Mouse (Mus musculus): Measurements from ENCODE around the gene Adam21. TPM values are rescaled to one million over a fixed set of nuclear protein-coding genes. Genes with fewer than 3 reads are reported as not detected.

Adam21 gene
- 0.41 and 0.46 TPM in 2 replicates for polyA plus RNA-seq (2016; fragmentation: Nextera tagmentation; extraction: Ambion mirVana)

GRCm38 (mm10) chr12:81568374-81568773 lies at the start of gene Adam21:
TSS of gene Adam21 (minus strand) at chr12:81568474.
- Histone ChIP-seq H3K4me3 (no peak within 1 kb of the TSS), H3K9me3 (replicated peaks) (no peaks in the 10 kb centered on the region), H3K36me3 (peaks cover 35% of the 10 kb centered on the region), H3K27me3 (ENCODE audit: low read depth, poor library complexity, severe bottlenecking) (no peaks in the 10 kb centered on the region), H3K4me1 (no peaks in the 10 kb centered on the region), H3K27ac (no peak within 1 kb of the TSS)
- DNase-seq (ENCODE audit: low spot score) = no peak
- WGBS = 93% methylated on average over 1 of the region's 1 CpGs

- no peak for DNase-seq (ENCODE audit: low spot score)
- H3K27me3 ChIP-seq (ENCODE audit: low read depth, poor library complexity, severe bottlenecking) = no peaks in the 10 kb centered on the region
- no peak overlapping the region for H3K27ac ChIP-seq
- H3K4me3 ChIP-seq = no peak overlapping the region
- no peaks in the 10 kb centered on the region for H3K4me1 ChIP-seq
- no peaks in the 10 kb centered on the region for H3K36me3 ChIP-seq
- no peaks in the 10 kb centered on the region for H3K9me3 ChIP-seq (replicated peaks)
- WGBS = 75% methylated on average over 7 of the region's 7 CpGs
Measured at GRCm38 (mm10) chr12:81616980-81617379, 48.7 kb upstream of the Adam21 start.

GRCm38 (mm10) chr12:81615807-81616206 lies 47.5 kb upstream of the Adam21 start:
- WGBS = 88% methylated on average over 6 of the region's 6 CpGs
- DNase-seq (ENCODE audit: low spot score) = no peak
- no peaks in the 10 kb centered on the region for H3K4me1 ChIP-seq
- no peaks in the 10 kb centered on the region for H3K27me3 ChIP-seq (ENCODE audit: low read depth, poor library complexity, severe bottlenecking)
- no peak overlapping the region for H3K27ac ChIP-seq
- H3K36me3 ChIP-seq = no peaks in the 10 kb centered on the region
- H3K9me3 ChIP-seq (replicated peaks) = no peaks in the 10 kb centered on the region
- no peak overlapping the region for H3K4me3 ChIP-seq

- Histone ChIP-seq H3K4me1 (no peaks in the 10 kb centered on the region), H3K27ac (no peak overlapping the region), H3K27me3 (ENCODE audit: low read depth, poor library complexity, severe bottlenecking) (no peaks in the 10 kb centered on the region), H3K36me3 (no peaks in the 10 kb centered on the region), H3K4me3 (no peak overlapping the region), H3K9me3 (replicated peaks) (no peaks in the 10 kb centered on the region)
- DNase-seq (ENCODE audit: low spot score) = no peak
Measured at GRCm38 (mm10) chr12:81609445-81609844, 41.2 kb upstream of the Adam21 start.

- no peaks in the 10 kb centered on the region for H3K4me1 ChIP-seq
- no peaks in the 10 kb centered on the region for H3K9me3 ChIP-seq (replicated peaks)
- no peak for DNase-seq (ENCODE audit: low spot score)
- no peaks in the 10 kb centered on the region for H3K36me3 ChIP-seq
- no peak overlapping the region for H3K27ac ChIP-seq
- no peaks in the 10 kb centered on the region for H3K27me3 ChIP-seq (ENCODE audit: low read depth, poor library complexity, severe bottlenecking)
- 62% methylated on average over 5 of the region's 5 CpGs for WGBS
- H3K4me3 ChIP-seq = no peak overlapping the region
Measured at GRCm38 (mm10) chr12:81604995-81605784, 36.9 kb upstream of the Adam21 start.

- Histone ChIP-seq H3K4me3 (no peak overlapping the region), H3K4me1 (peaks cover 10% of the 10 kb centered on the region), H3K36me3 (no peaks in the 10 kb centered on the region), H3K27me3 (ENCODE audit: low read depth, poor library complexity, severe bottlenecking) (no peaks in the 10 kb centered on the region), H3K27ac (no peak overlapping the region), H3K9me3 (replicated peaks) (no peaks in the 10 kb centered on the region)
- WGBS = 80% methylated on average over 8 of the region's 8 CpGs
- DNase-seq (ENCODE audit: low spot score) = no peak
Measured at GRCm38 (mm10) chr12:81596547-81597262, 28.4 kb upstream of the Adam21 start.

- Histone ChIP-seq H3K4me1 (peaks cover 10% of the 10 kb centered on the region), H3K4me3 (peak within 1 kb of the TSS; percentile 85), H3K9me3 (replicated peaks) (no peaks in the 10 kb centered on the region), H3K27ac (peak within 1 kb of the TSS; percentile 85), H3K36me3 (peaks cover 9% of the 10 kb centered on the region), H3K27me3 (ENCODE audit: low read depth, poor library complexity, severe bottlenecking) (no peaks in the 10 kb centered on the region)
- peak; percentile 95 for DNase-seq (ENCODE audit: low spot score)
- 4% methylated on average over 36 of the region's 36 CpGs for WGBS
Measured at GRCm38 (mm10) chr12:81594902-81595671, 26.8 kb upstream of the Adam21 start, which contains the start of gene Med6. TSS of gene Med6 (minus strand) at chr12:81595008.

GRCm38 (mm10) chr12:81567931-81568330 lies 343 bp downstream of the Adam21 start:
- Histone ChIP-seq H3K27me3 (ENCODE audit: low read depth, poor library complexity, severe bottlenecking) (no peaks in the 10 kb centered on the region), H3K9me3 (replicated peaks) (no peaks in the 10 kb centered on the region), H3K36me3 (peaks cover 31% of the 10 kb centered on the region), H3K4me1 (no peaks in the 10 kb centered on the region), H3K27ac (no peak overlapping the region), H3K4me3 (no peak overlapping the region)
- no peak for DNase-seq (ENCODE audit: low spot score)
- WGBS = 88% methylated on average over 5 of the region's 5 CpGs

- WGBS = 99% methylated on average over 3 of the region's 3 CpGs
- no peak for DNase-seq (ENCODE audit: low spot score)
- no peaks in the 10 kb centered on the region for H3K4me1 ChIP-seq
- H3K36me3 ChIP-seq = 0 out of 2 replicates have a peak, but pooled peaks cover 3% of the 10 kb centered on the region
- H3K27me3 ChIP-seq (ENCODE audit: low read depth, poor library complexity, severe bottlenecking) = no peaks in the 10 kb centered on the region
- H3K9me3 ChIP-seq (replicated peaks) = no peaks in the 10 kb centered on the region
- H3K27ac ChIP-seq = no peak overlapping the region
- no peak overlapping the region for H3K4me3 ChIP-seq
Measured at GRCm38 (mm10) chr12:81564173-81564572, 4.1 kb downstream of the Adam21 start.

- Histone ChIP-seq H3K4me3 (no peak overlapping the region), H3K9me3 (replicated peaks) (no peaks in the 10 kb centered on the region), H3K27ac (no peak overlapping the region), H3K36me3 (no peaks in the 10 kb centered on the region), H3K4me1 (no peaks in the 10 kb centered on the region), H3K27me3 (ENCODE audit: low read depth, poor library complexity, severe bottlenecking) (no peaks in the 10 kb centered on the region)
- 90% methylated on average over 3 of the region's 3 CpGs for WGBS
- DNase-seq (ENCODE audit: low spot score) = no peak
Measured at GRCm38 (mm10) chr12:81549286-81549685, 19.0 kb downstream of the Adam21 start.

- Histone ChIP-seq H3K27ac (no peak overlapping the region), H3K4me3 (no peak overlapping the region), H3K9me3 (replicated peaks) (no peaks in the 10 kb centered on the region), H3K27me3 (ENCODE audit: low read depth, poor library complexity, severe bottlenecking) (no peaks in the 10 kb centered on the region), H3K36me3 (no peaks in the 10 kb centered on the region), H3K4me1 (no peaks in the 10 kb centered on the region)
- no peak for DNase-seq (ENCODE audit: low spot score)
- 69% methylated on average over 4 of the region's 4 CpGs for WGBS
Measured at GRCm38 (mm10) chr12:81547163-81547562, 21.1 kb downstream of the Adam21 start.

- no peak for DNase-seq (ENCODE audit: low spot score)
Measured at GRCm38 (mm10) chr12:81533029-81533419, 35.2 kb downstream of the Adam21 start.

More at GRCm38 (mm10) chr12:81533029-81533419, 35.2 kb downstream of the Adam21 start:
- Histone ChIP-seq H3K9me3 (replicated peaks) (no peaks in the 10 kb centered on the region), H3K36me3 (no peaks in the 10 kb centered on the region), H3K4me3 (peak overlapping the region; percentile 75), H3K27ac (peak overlapping the region; percentile 85), H3K27me3 (ENCODE audit: low read depth, poor library complexity, severe bottlenecking) (no peaks in the 10 kb centered on the region), H3K4me1 (peaks cover 13% of the 10 kb centered on the region)
- 38% methylated on average over 4 of the region's 4 CpGs for WGBS

Data from limb, embryonic 10.5 days (tissue).